Mouse (Mus musculus): ENCODE measurements at regions not wholly inside any gene's neighbourhood (a gene's known extent, or its start where the extent isn't known, plus 50 kb on each side); places are given as distances from the start of the nearest gene placed in this dataset.

GRCm38 (mm10) chr4:56250611-56251010 lies 489.3 kb upstream of the Gm26657 start:
- dilution Hi-C loops (cut with MboI; ENCODE audit: extremely low pct_ligation_motif_present, extremely low pct_unique_long_range_greater_than_20kb, low sequenced_read_pairs) (no loop called here), in situ Hi-C loops (cut with MboI; ENCODE audit: low pct_ligation_motif_present, low pct_unique_long_range_greater_than_20kb, low sequenced_read_pairs) (no loop called here)
- Histone ChIP-seq H3K9me3 (replicated peaks; ENCODE audit: low read length) (no peaks in the 10 kb centered on the region), H3K4me2 (ENCODE audit: insufficient read depth, low read depth, poor library complexity, severe bottlenecking) (no peak overlapping the region), H3K9ac (ENCODE audit: insufficient read depth, low read depth) (no peak overlapping the region), H3K27ac (ENCODE audit: insufficient read depth, low read depth) (no peak overlapping the region), H3K36me3 (replicated peaks in 1 of 2; ENCODE audit: control insufficient read depth in 1 of 2, insufficient read depth in 1 of 2, low read length in 1 of 2) (no peaks in the 10 kb centered on the region), H3K4me3 (replicated peaks in 1 of 3; ENCODE audit: low read depth in 2 of 3, low read length in 2 of 3, poor library complexity in 1 of 3) (no peak overlapping the region), H3K4me1 (ENCODE audit: control insufficient read depth in 1 of 2, insufficient read depth in 2 of 2) (no peaks in the 10 kb centered on the region), H3K27me3 (replicated peaks) (no peaks in the 10 kb centered on the region), H3K79me2 (replicated peaks; ENCODE audit: control insufficient read depth, extremely low read depth, insufficient read depth, poor library complexity, severe bottlenecking) (no peaks in the 10 kb centered on the region)
- TF ChIP-seq ZC3H11A (IDR thresholded peaks at IDR 0.05; ENCODE audit: low read depth, low read length) (no peak), NRF1 (IDR thresholded peaks at IDR 0.05; ENCODE audit: low read depth, low read length) (no peak)
- DNase-seq (ENCODE audit: extremely low read depth): no peak

- no peaks in the 10 kb centered on the region for H3K9me3 ChIP-seq (replicated peaks; ENCODE audit: low read length)
- no peak overlapping the region for H3K4me2 ChIP-seq (ENCODE audit: insufficient read depth, low read depth, poor library complexity, severe bottlenecking)
- H3K27me3 ChIP-seq (replicated peaks): no peaks in the 10 kb centered on the region
- H3K4me1 ChIP-seq (ENCODE audit: control insufficient read depth in 1 of 2, insufficient read depth in 2 of 2): no peaks in the 10 kb centered on the region
- H3K27ac ChIP-seq (ENCODE audit: insufficient read depth, low read depth): no peak overlapping the region
- dilution Hi-C loops (cut with MboI; ENCODE audit: extremely low pct_ligation_motif_present, extremely low pct_unique_long_range_greater_than_20kb, low sequenced_read_pairs) (no loop called here), in situ Hi-C loops (cut with MboI; ENCODE audit: low pct_ligation_motif_present, low pct_unique_long_range_greater_than_20kb, low sequenced_read_pairs) (no loop called here)
- no peak overlapping the region for H3K4me3 ChIP-seq (replicated peaks in 1 of 3; ENCODE audit: low read depth in 2 of 3, low read length in 2 of 3, poor library complexity in 1 of 3)
- H3K79me2 ChIP-seq (replicated peaks; ENCODE audit: control insufficient read depth, extremely low read depth, insufficient read depth, poor library complexity, severe bottlenecking): no peaks in the 10 kb centered on the region
- TF ChIP-seq ZMIZ1 (IDR thresholded peaks at IDR 0.05; ENCODE audit: low read depth, low read length): no peak
- TF ChIP-seq BHLHE40 (IDR thresholded peaks at IDR 0.05; ENCODE audit: low read depth, low read length): no peak
- no peak for TF ChIP-seq ZC3H11A (IDR thresholded peaks at IDR 0.05; ENCODE audit: low read depth, low read length)
- no peak for TF ChIP-seq GABPA (IDR thresholded peaks at IDR 0.05; ENCODE audit: insufficient replicate concordance, low read depth, low read length)
- TF ChIP-seq NELFE (IDR thresholded peaks at IDR 0.05; ENCODE audit: low read depth, low read length): no peak
- no peak for TF ChIP-seq POLR2A (IDR thresholded peaks at IDR 0.05; ENCODE audit: low read depth, low read length)
- TF ChIP-seq RCOR1 (conservative IDR thresholded peaks at IDR 0.05; ENCODE audit: low read depth, low read length): no peak
- no peak for TF ChIP-seq MYC (IDR thresholded peaks at IDR 0.05; ENCODE audit: low read depth, low read length)
- TF ChIP-seq MAZ (IDR thresholded peaks at IDR 0.05; ENCODE audit: low read depth, low read length): no peak
- TF ChIP-seq IRF4 (IDR thresholded peaks at IDR 0.05; ENCODE audit: low read depth, low read length): no peak
- no peak for TF ChIP-seq POLR2AphosphoS2 (IDR thresholded peaks at IDR 0.05; ENCODE audit: low read depth, low read length)
- no peak for TF ChIP-seq UBTF (IDR thresholded peaks at IDR 0.05; ENCODE audit: low read depth, low read length)
- no peak for TF ChIP-seq ELF1 (IDR thresholded peaks at IDR 0.05; ENCODE audit: low read depth, low read length)
- no peak for TF ChIP-seq MAFK (IDR thresholded peaks at IDR 0.05; ENCODE audit: insufficient replicate concordance, low read length)
- no peak for TF ChIP-seq ZKSCAN1 (IDR thresholded peaks at IDR 0.05; ENCODE audit: borderline replicate concordance, low read depth, low read length)
- TF ChIP-seq USF1 (IDR thresholded peaks at IDR 0.05; ENCODE audit: low read depth, low read length): no peak
- TF ChIP-seq CTCF (conservative IDR thresholded peaks at IDR 0.05 in 1 of 2, IDR thresholded peaks at IDR 0.05 in 1 of 2; ENCODE audit: low read depth in 2 of 2, low read length in 2 of 2): no peak
- H3K36me3 ChIP-seq (replicated peaks in 1 of 2; ENCODE audit: control insufficient read depth in 1 of 2, insufficient read depth in 1 of 2, low read length in 1 of 2): no peaks in the 10 kb centered on the region
- H3K9ac ChIP-seq (ENCODE audit: insufficient read depth, low read depth): no peak overlapping the region
- no peak for DNase-seq (ENCODE audit: extremely low read depth)
Measured at GRCm38 (mm10) chr4:56243863-56244262, 496.0 kb upstream of the Gm26657 start.

All from CH12.LX (cell line).